Mouse (Mus musculus) monocyte, adult 2 months (primary cell): ENCODE results near the gene Tom1l2.

Experiments
- DNase-seq, 2 experiments: peaks; one replicate each; pipeline ENCODE4 v3.0.0; 2022; ENCODE audit warnings: low spot score in 2 of 2, low read depth in 1 of 2

The Tom1l2 gene

GRCm38 (mm10) chr11:60351388-60351787, 1.3 kb downstream of the Tom1l2 start:
- no peak for DNase-seq

GRCm38 (mm10) chr11:60346537-60346936, 6.2 kb downstream of the Tom1l2 start:
- no peak for DNase-seq

GRCm38 (mm10) chr11:60345868-60346267, 6.8 kb downstream of the Tom1l2 start:
- DNase-seq, result no peak

DNA sequence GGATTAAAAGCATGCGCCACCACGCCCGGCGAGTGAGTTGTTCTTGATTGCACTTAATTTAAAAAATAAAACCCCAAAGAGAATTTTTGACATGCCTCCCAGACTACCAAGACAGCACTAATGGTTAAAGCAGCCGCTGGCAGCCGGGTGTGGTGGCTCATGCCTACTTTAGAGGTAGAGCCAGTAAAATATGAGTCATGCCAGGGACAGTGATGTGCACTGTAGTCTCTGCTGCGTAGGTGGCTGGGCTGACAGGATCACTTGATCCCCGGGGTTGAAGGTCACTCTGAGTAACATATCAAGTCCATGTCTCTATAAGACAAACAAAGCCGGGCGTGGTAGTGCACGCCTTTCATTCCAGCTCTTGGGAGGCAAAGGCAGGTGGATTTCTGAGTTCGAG, 13.3 kb downstream of the Tom1l2 start:
- DNase-seq, result no peak

DNA sequence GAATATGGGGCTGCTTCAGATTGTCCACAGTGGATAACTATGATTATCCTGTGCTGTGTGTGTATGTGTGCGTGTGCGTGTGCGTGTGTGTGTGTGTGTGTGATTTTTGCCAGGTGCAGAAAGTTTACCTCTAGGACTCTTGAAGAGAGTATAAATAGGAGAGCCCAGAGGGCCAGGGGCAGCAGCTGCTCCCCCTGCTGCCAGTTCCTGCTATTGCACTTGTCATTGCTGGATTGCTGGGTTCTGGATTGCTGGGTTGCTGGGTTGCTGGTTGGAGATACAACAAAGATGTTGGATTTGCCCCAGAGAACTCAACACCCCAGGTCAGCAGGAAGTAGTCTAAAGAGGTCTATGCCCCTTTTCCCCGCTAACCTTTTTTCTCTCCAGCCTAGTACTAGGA, 14.4 kb downstream of the Tom1l2 start:
- no peak for DNase-seq

DNA sequence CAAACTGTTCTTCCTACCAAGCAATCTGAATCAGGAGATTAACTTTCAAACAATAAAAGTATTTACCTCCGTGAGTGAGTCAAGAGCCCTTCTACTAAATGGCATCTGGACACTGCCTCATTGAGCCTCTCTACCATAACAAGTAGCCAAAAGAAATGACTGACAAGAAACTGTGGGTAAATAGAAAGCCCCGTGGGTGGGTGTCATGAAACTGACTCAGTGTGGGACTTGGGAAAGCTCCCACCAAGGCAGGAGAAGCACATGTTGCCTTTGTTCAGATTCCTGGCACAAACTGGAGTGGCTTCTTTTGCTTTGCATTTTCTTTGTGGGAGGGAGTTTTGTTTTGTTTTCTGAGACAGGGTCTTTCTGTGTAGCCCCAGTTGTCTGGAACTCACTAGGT, 16.9 kb downstream of the Tom1l2 start:
- no peak for DNase-seq

- no peak for DNase-seq
These were observed 18.6 kb downstream of the Tom1l2 start for GRCm38 (mm10) chr11:60334124-60334523.

GRCm38 (mm10) chr11:60333461-60333860, 19.2 kb downstream of the Tom1l2 start:
- DNase-seq, result no peak

DNA sequence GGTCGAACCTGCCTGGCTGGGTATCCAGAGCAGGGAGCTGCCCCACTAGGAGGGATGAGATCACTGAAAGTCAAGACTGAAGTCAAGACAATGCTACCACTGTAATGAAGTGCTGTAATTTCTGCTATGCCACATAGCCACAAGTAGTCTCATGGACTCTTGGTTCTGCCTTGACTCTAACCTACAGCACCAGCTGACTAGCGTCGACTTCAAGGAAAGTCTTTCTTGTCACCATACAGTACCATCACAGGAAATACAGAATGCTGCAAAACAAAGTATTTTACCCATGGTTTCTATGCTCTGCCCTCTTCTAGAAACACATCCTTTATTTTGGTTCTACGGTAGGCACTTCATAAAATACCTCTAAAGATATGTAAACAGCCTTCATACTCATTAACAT, 22.2 kb downstream of the Tom1l2 start:
- DNase-seq, result no peak

GRCm38 (mm10) chr11:60323731-60324130, 29.0 kb downstream of the Tom1l2 start:
- no peak for DNase-seq

GRCm38 (mm10) chr11:60321438-60321837, 31.3 kb downstream of the Tom1l2 start:
- no peak for DNase-seq

DNA sequence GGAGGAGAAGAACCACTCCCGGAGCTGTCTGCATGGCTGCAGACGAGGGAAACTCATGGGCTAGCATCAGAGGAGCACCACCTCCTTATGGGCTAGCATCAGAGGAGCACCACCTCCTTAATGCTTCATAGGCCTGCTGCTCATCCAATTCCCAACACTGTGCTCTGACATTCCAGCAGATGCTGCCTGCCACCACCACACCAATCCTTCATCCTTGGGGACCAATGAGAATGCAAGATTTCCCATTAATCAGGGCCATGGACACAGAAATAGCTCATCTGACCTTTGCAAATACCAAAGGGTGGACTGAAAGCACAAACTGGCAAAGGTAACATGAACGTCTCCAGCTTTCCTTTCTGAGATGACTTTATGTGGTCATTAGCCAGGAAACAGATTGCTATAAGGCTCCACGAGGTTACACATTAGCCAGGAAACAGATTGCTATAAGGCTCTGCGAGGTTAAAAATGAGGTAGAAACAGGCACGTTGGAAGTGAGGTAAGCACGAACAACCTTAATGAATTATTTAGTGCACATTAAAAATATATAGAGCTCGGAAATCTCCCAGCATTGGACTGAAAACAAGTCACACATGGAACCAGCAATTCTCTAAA, 32.2 kb downstream of the Tom1l2 start:
- DNase-seq, result no peak

- no peak for DNase-seq
These were observed 33.2 kb downstream of the Tom1l2 start for GRCm38 (mm10) chr11:60319257-60320066.

- no peak for DNase-seq
These were observed 34.0 kb downstream of the Tom1l2 start for GRCm38 (mm10) chr11:60318716-60319115.

GRCm38 (mm10) chr11:60317376-60318102, 35.2 kb downstream of the Tom1l2 start:
- no peak for DNase-seq

DNA sequence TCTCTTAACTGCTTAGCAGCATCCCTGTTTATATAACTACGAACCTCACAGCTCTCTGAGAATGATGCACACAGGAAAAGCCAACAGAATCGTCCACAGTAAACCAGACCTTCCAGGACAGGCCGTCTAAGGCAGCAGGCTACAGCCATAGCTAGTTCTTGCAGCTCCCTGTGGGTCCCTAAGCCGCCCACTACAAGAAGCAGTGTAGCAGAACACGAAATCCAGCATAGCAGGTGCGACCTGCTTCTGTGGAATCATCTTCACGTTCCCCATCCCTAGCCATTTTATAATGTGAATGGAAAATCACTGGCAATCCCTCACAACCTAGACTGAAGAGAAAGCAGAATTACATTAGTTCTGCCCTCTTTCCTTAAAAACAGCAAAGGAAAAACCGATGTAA, 35.8 kb downstream of the Tom1l2 start:
- DNase-seq, result no peak

GRCm38 (mm10) chr11:60316250-60316649, 36.5 kb downstream of the Tom1l2 start:
- DNase-seq, result no peak

DNA sequence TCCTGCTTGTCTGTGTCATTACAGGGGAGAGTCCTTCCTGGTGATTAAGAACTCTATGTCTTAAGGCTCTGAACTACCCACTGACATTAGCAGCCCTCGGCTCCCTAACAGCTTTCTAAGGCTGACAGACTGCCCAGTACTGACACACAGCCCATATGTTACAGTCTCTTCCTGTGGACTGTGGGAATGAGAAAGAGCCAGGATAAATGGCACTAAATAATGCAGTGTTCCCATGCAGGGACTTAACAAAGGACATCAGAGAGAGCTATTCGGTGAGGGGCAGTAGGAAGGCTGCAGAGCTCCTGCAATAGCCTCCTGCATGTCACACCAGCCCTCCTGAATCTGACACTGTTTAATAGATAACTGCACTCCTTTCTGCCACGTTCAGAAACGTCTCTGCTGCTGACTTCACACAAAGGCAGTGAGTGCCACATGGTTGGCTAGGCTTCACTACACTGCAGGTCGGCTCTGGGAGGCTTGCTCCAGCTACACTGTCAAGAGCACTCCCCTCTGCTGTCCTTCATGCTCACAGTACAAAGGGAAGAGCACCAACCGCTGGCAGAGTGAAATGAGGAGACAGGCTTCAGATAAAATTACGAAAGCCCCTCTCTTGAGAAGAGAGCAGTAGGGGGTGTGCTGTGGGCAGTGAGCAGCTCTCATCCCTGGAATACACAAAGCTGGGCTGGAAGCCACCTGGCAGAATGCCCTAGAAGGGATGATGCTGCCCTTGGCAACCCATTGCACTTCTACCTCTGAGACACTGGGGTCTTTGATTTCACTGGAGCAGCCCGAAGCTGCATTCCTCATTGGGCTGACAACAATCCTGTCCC, 41.5 kb downstream of the Tom1l2 start:
- DNase-seq, result no peak

GRCm38 (mm10) chr11:60309875-60310274, 42.8 kb downstream of the Tom1l2 start:
- no peak for DNase-seq

- no peak for DNase-seq
These were observed 44.1 kb downstream of the Tom1l2 start for GRCm38 (mm10) chr11:60308506-60309116.

DNA sequence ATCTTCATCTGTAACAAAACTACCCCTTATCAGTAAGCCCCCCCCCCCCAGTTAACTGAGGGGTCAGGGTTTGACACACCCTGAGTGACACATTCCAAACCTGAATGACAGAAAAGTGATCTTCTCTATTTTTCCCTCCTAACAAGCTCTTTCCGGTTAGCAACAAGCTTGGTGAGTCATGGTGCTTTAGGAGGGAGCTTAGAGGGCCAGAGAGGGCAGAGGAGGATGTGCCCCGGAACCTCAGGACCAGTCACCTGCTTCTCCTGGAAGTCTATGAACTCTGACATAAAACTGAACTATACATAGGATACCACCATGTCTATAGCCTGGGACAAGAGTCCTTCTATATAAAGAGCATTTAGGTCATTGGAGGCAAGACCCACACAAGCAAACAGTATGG, 44.6 kb downstream of the Tom1l2 start:
- no peak for DNase-seq
